7 mouse cellular contexts compared by ENCODE assay signal in genomic region chr1:171280250-171280915, GRCm38 (mm10). TPM values are rescaled to one million over a fixed set of nuclear protein-coding genes. Genes with fewer than 3 reads are reported as not detected.
DNase-seq lines count a peak whose midpoint lies in the region; ATAC-seq and TF ChIP-seq lines count a peak whose summit lies in the region.

No protein-coding gene starts in this region.

- TF ChIP-seq CTCF in embryonic fibroblast, embryonic 13.5 days (IDR thresholded peaks at IDR 0.05; ENCODE audit: borderline replicate concordance, insufficient read depth, low read length): no peak
- TF ChIP-seq CTCF in hindbrain, postnatal 0 days (IDR thresholded peaks at IDR 0.05; ENCODE audit: low read depth): no peak
- TF ChIP-seq CTCF in stomach, postnatal 0 days (IDR thresholded peaks at IDR 0.05; ENCODE audit: low read depth): no peak

- DNase-seq in lung, postnatal 36 days: no peak
- no peak for DNase-seq in hindbrain, postnatal 0 days (ENCODE audit: low spot score)
- DNase-seq in stomach, postnatal 0 days (ENCODE audit: low spot score): no peak
- DNase-seq in thymus, postnatal 36 days: no peak

- ATAC-seq in lung, embryonic 15.5 days (ENCODE audit: borderline replicate concordance, extremely low read depth, low FRiP score, low TSS enrichment): peak; percentile 9; the same call in 1 of the 2 replicates
- ATAC-seq in hindbrain, postnatal 0 days: peak; percentile 10
- peak; percentile 50 for ATAC-seq in liver, embryonic 15.5 days (ENCODE audit: insufficient read depth)
- no peak; the same call in 1 of the 2 replicates for ATAC-seq in stomach, postnatal 0 days (ENCODE audit: low FRiP score, low TSS enrichment)

- no peaks in the 10 kb centered on the region for H3K9me3 ChIP-seq in lung, embryonic 15.5 days
- H3K9me3 ChIP-seq in hindbrain, postnatal 0 days (ENCODE audit: low read length): no peaks in the 10 kb centered on the region
- H3K9me3 ChIP-seq in liver, embryonic 15.5 days (replicated peaks): no peaks in the 10 kb centered on the region
- H3K9me3 ChIP-seq in stomach, postnatal 0 days (ENCODE audit: control insufficient read depth, low read length): no peaks in the 10 kb centered on the region

- H3K4me2 ChIP-seq in lung, embryonic 15.5 days: peak overlapping the region; percentile 86
- peak overlapping the region; percentile 95 for H3K4me2 ChIP-seq in hindbrain, postnatal 0 days (ENCODE audit: low read depth, low read length)
- H3K4me2 ChIP-seq in liver, embryonic 15.5 days: peak overlapping the region; percentile 81
- peak overlapping the region; percentile 87 for H3K4me2 ChIP-seq in stomach, postnatal 0 days (replicated peaks; ENCODE audit: low read depth)

- TF ChIP-seq POLR2A in embryonic fibroblast, embryonic 13.5 days (IDR thresholded peaks at IDR 0.05; ENCODE audit: low read depth, low read length): no peak

- H3K27me3 ChIP-seq in lung, embryonic 15.5 days: no peaks in the 10 kb centered on the region
- no peaks in the 10 kb centered on the region for H3K27me3 ChIP-seq in hindbrain, postnatal 0 days (ENCODE audit: insufficient read depth, low read length)
- no peaks in the 10 kb centered on the region for H3K27me3 ChIP-seq in liver, embryonic 15.5 days
- no peaks in the 10 kb centered on the region for H3K27me3 ChIP-seq in stomach, postnatal 0 days (ENCODE audit: control insufficient read depth, insufficient read depth, low read length)

- under 1% methylated on average over 25 of the region's 25 CpGs for WGBS in lung, embryonic 15.5 days
- WGBS in hindbrain, postnatal 0 days: 1% methylated on average over 25 of the region's 25 CpGs
- 2% methylated on average over 25 of the region's 25 CpGs for WGBS in liver, embryonic 15.5 days (ENCODE audit: insufficient replicate concordance)
- under 1% methylated on average over 25 of the region's 25 CpGs for WGBS in stomach, postnatal 0 days

- H3K36me3 ChIP-seq in lung, embryonic 15.5 days: peaks cover 58% of the 10 kb centered on the region
- peaks cover 37% of the 10 kb centered on the region for H3K36me3 ChIP-seq in hindbrain, postnatal 0 days (ENCODE audit: insufficient read depth, low read length)
- peaks cover 81% of the 10 kb centered on the region for H3K36me3 ChIP-seq in liver, embryonic 15.5 days (replicated peaks)
- H3K36me3 ChIP-seq in stomach, postnatal 0 days (ENCODE audit: control insufficient read depth, insufficient read depth, low read length): peaks cover 27% of the 10 kb centered on the region

- peak overlapping the region; percentile 75 for H3K9ac ChIP-seq in lung, embryonic 15.5 days
- peak overlapping the region; percentile 59 for H3K9ac ChIP-seq in hindbrain, postnatal 0 days (replicated peaks; ENCODE audit: low read length)
- peak overlapping the region; percentile 90 for H3K9ac ChIP-seq in liver, embryonic 15.5 days
- peak overlapping the region; percentile 75 for H3K9ac ChIP-seq in stomach, postnatal 0 days (ENCODE audit: low read length)

- no peak for TF ChIP-seq EP300 in stomach, postnatal 0 days (optimal IDR thresholded peaks at IDR 0.05)

- peak overlapping the region; percentile 53 for H3K27ac ChIP-seq in lung, embryonic 15.5 days
- no peak overlapping the region for H3K27ac ChIP-seq in embryonic fibroblast, embryonic 13.5 days (ENCODE audit: insufficient read depth, low read length)
- no peak overlapping the region; the same call in 1 of the 2 replicates for H3K27ac ChIP-seq in hindbrain, postnatal 0 days
- H3K27ac ChIP-seq in liver, embryonic 15.5 days (replicated peaks): peak overlapping the region; percentile 98
- H3K27ac ChIP-seq in stomach, postnatal 0 days (replicated peaks): peak overlapping the region; percentile 45; the same call in 1 of the 2 replicates

- H3K4me1 ChIP-seq in lung, embryonic 15.5 days: peaks cover 18% of the 10 kb centered on the region
- H3K4me1 ChIP-seq in embryonic fibroblast, embryonic 13.5 days (ENCODE audit: control insufficient read depth, insufficient read depth, low read length): no peaks in the 10 kb centered on the region
- peaks cover 6% of the 10 kb centered on the region for H3K4me1 ChIP-seq in hindbrain, postnatal 0 days (ENCODE audit: insufficient read depth, low read length)
- peaks cover 77% of the 10 kb centered on the region for H3K4me1 ChIP-seq in liver, embryonic 15.5 days (replicated peaks)
- 0 out of 2 replicates have a peak, but pooled peaks cover 2% of the 10 kb centered on the region for H3K4me1 ChIP-seq in stomach, postnatal 0 days (replicated peaks; ENCODE audit: control insufficient read depth, insufficient read depth)

- peak overlapping the region; percentile 80 for H3K4me3 ChIP-seq in lung, embryonic 15.5 days
- peak overlapping the region; percentile 63 for H3K4me3 ChIP-seq in embryonic fibroblast, embryonic 13.5 days (ENCODE audit: insufficient read depth, low read length)
- peak overlapping the region; percentile 68 for H3K4me3 ChIP-seq in hindbrain, postnatal 0 days (ENCODE audit: low read length)
- peak overlapping the region; percentile 73 for H3K4me3 ChIP-seq in liver, embryonic 15.5 days (replicated peaks)
- H3K4me3 ChIP-seq in stomach, postnatal 0 days (ENCODE audit: low read depth, low read length): peak overlapping the region; percentile 62

RNA-seq across cellular contexts. Expression of gene Ppox, which starts 0.6 kb away (rescaled TPM):
- 49.3 and 50.6 TPM in 2 replicates for polyA plus RNA-seq in lung, embryonic 15.5 days (2015; fragmentation: Nextera tagmentation; extraction: Ambion mirVana)
- polyA plus RNA-seq in embryonic fibroblast, embryonic 13.5 days (2011; ENCODE audit: insufficient read length, low read depth, missing spikeins): 23.9 and 24.3 TPM in 2 replicates
- 35.0 and 44.3 TPM in 2 replicates for total RNA-seq in hindbrain, postnatal 0 days (2014; rRNA removed)
- polyA plus RNA-seq in hindbrain, postnatal 0 days (2015; fragmentation: Nextera tagmentation; extraction: Ambion mirVana): 32.4 and 34.3 TPM in 2 replicates
- 214 and 226 TPM in 2 replicates for polyA plus RNA-seq in liver, embryonic 15.5 days (2015; fragmentation: Nextera tagmentation; extraction: Ambion mirVana)
- polyA plus RNA-seq in stomach, postnatal 0 days (2015; fragmentation: Nextera tagmentation; extraction: Ambion mirVana): 16.8 and 21.3 TPM in 2 replicates

RNA-seq across cellular contexts. Expression of gene Usp21, which starts 7.4 kb away (rescaled TPM):
- polyA plus RNA-seq in lung, embryonic 15.5 days (2015; fragmentation: Nextera tagmentation; extraction: Ambion mirVana): 84.4 and 89.7 TPM in 2 replicates
- polyA plus RNA-seq in embryonic fibroblast, embryonic 13.5 days (2011; ENCODE audit: insufficient read length, low read depth, missing spikeins): 36.8 and 59.0 TPM in 2 replicates
- total RNA-seq in hindbrain, postnatal 0 days (2014; rRNA removed): 48.6 and 58.7 TPM in 2 replicates
- polyA plus RNA-seq in hindbrain, postnatal 0 days (2015; fragmentation: Nextera tagmentation; extraction: Ambion mirVana): 71.7 and 73.3 TPM in 2 replicates
- polyA plus RNA-seq in liver, embryonic 15.5 days (2015; fragmentation: Nextera tagmentation; extraction: Ambion mirVana): 24.9 and 28.5 TPM in 2 replicates
- polyA plus RNA-seq in stomach, postnatal 0 days (2015; fragmentation: Nextera tagmentation; extraction: Ambion mirVana): 25.0 and 26.4 TPM in 2 replicates

RNA-seq across cellular contexts. Expression of gene B4galt3, which starts 10.3 kb away (rescaled TPM):
- 81.2 and 87.2 TPM in 2 replicates for polyA plus RNA-seq in lung, embryonic 15.5 days (2015; fragmentation: Nextera tagmentation; extraction: Ambion mirVana)
- polyA plus RNA-seq in embryonic fibroblast, embryonic 13.5 days (2011; ENCODE audit: insufficient read length, low read depth, missing spikeins): 53.2 and 55.1 TPM in 2 replicates
- total RNA-seq in hindbrain, postnatal 0 days (2014; rRNA removed): 80.5 and 101 TPM in 2 replicates
- 88.8 and 91.9 TPM in 2 replicates for polyA plus RNA-seq in hindbrain, postnatal 0 days (2015; fragmentation: Nextera tagmentation; extraction: Ambion mirVana)
- 21.9 and 23.5 TPM in 2 replicates for polyA plus RNA-seq in liver, embryonic 15.5 days (2015; fragmentation: Nextera tagmentation; extraction: Ambion mirVana)
- polyA plus RNA-seq in stomach, postnatal 0 days (2015; fragmentation: Nextera tagmentation; extraction: Ambion mirVana): 32.9 and 34.2 TPM in 2 replicates

RNA-seq across cellular contexts. Expression of gene Ufc1, which starts 14.4 kb away (rescaled TPM):
- polyA plus RNA-seq in lung, embryonic 15.5 days (2015; fragmentation: Nextera tagmentation; extraction: Ambion mirVana): 105 and 109 TPM in 2 replicates
- 77.8 and 81.9 TPM in 2 replicates for polyA plus RNA-seq in embryonic fibroblast, embryonic 13.5 days (2011; ENCODE audit: insufficient read length, low read depth, missing spikeins)
- 88.3 and 90.1 TPM in 2 replicates for total RNA-seq in hindbrain, postnatal 0 days (2014; rRNA removed)
- polyA plus RNA-seq in hindbrain, postnatal 0 days (2015; fragmentation: Nextera tagmentation; extraction: Ambion mirVana): 142 and 146 TPM in 2 replicates
- 40.6 and 41.4 TPM in 2 replicates for polyA plus RNA-seq in liver, embryonic 15.5 days (2015; fragmentation: Nextera tagmentation; extraction: Ambion mirVana)
- polyA plus RNA-seq in stomach, postnatal 0 days (2015; fragmentation: Nextera tagmentation; extraction: Ambion mirVana): 134 and 135 TPM in 2 replicates

RNA-seq across cellular contexts. Expression of gene Ndufs2, which starts 29.2 kb away (rescaled TPM):
- 241 and 266 TPM in 2 replicates for polyA plus RNA-seq in lung, embryonic 15.5 days (2015; fragmentation: Nextera tagmentation; extraction: Ambion mirVana)
- 226 and 234 TPM in 2 replicates for polyA plus RNA-seq in embryonic fibroblast, embryonic 13.5 days (2011; ENCODE audit: insufficient read length, low read depth, missing spikeins)
- 234 and 269 TPM in 2 replicates for total RNA-seq in hindbrain, postnatal 0 days (2014; rRNA removed)
- polyA plus RNA-seq in hindbrain, postnatal 0 days (2015; fragmentation: Nextera tagmentation; extraction: Ambion mirVana): 279 and 286 TPM in 2 replicates
- polyA plus RNA-seq in liver, embryonic 15.5 days (2015; fragmentation: Nextera tagmentation; extraction: Ambion mirVana): 137 and 144 TPM in 2 replicates
- 210 and 218 TPM in 2 replicates for polyA plus RNA-seq in stomach, postnatal 0 days (2015; fragmentation: Nextera tagmentation; extraction: Ambion mirVana)

Comparison
In these comparisons a context has a peak if more than half of its experiments do, and no peak if none do; other contexts are left out.
1. H3K27ac ChIP-seq: peak in lung, embryonic 15.5 days (single experiment), liver, embryonic 15.5 days (single experiment) and stomach, postnatal 0 days (single experiment); none in embryonic fibroblast, embryonic 13.5 days (single experiment) and hindbrain, postnatal 0 days (single experiment).
2. Peak in every context shown above with its lines, with median percentiles within 50 percentile points of each other: H3K4me2 ChIP-seq, H3K4me3 ChIP-seq and H3K9ac ChIP-seq.